Mouse (Mus musculus): Measurements from ENCODE around the gene Slc37a1. TPM values are rescaled to one million over a fixed set of nuclear protein-coding genes. Genes with fewer than 3 reads are reported as not detected.

Gene Slc37a1
- total RNA-seq, 2 experiments from 2014 or later, result 6.4 to 6.6 TPM

DNA sequence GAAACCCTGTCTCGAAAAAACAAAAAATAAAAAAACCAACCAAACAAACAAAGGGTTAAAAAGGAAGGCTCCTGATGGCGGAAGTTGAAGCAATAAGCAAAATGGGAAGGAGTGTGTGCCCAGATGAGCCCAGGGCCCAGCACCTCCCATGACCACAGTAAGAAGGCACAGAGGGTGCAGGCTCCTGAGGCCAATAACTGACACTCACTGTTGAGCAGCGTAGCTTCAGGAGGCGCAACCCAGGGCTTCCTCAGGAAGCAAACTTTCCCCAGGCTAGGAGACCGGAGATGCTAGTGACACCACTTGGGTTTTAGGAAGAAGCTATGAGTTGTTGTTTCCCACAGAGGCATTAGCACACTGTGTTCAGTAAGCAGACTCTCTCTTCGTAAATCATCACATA is 4.3 kb downstream of the Slc37a1 start:
- DNase-seq (ENCODE audit: low spot score in 2 of 2), result no peak

GRCm38 (mm10) chr17:31294363-31295214 is 8.0 kb downstream of the Slc37a1 start:
- DNase-seq (ENCODE audit: low spot score in 2 of 2), result no peak

- DNase-seq (ENCODE audit: low spot score in 2 of 2), result peak; percentile 63 to 66
These were observed 8.8 kb downstream of the Slc37a1 start for GRCm38 (mm10) chr17:31295215-31295891.

DNA sequence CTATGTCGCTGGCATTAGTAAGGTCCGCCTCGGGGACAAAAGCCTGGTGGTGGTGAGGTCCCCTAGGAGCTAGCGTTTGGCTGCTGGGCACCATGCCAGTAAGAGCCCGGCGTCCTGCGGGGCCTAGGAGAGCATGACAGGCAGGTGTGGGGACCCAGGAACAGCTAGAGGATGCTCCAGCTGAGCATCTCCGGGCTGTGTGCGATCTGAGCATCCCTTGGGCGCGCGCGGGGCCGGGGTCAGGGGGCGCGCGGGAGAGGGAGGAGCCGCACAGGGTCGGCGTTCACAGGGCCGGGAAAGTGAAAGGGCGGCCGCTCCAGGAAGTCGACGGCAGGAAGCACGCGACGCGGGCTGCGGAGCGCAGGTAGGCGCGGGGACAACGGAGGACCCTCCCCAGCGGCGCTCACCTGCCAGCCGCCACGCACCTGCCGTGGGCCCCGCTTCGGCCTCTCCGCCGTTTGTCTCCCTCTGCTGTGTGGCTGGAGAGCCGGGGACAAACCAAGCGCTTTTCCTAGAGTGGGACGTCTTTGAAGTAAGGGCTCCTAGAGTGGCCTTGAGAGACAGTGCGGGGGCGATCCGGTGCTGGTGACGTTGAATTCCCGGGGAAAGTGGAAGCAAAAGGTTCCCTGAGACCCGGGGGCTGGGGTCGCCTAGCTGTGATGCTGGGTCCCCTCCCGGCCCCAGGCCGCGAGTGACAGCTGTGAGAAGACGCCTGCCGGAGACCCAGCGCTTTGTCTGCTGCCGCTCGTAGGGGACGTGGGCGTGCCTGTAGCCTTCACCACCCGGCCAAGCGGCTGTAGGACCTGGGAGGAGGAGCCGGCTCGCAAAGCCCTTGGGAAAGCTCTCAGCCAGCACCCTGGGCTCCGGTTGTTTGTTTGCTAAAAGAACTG is 9.5 kb downstream of the Slc37a1 start:
- peak; percentile 77 to 79 for DNase-seq (ENCODE audit: low spot score in 2 of 2)

GRCm38 (mm10) chr17:31297521-31297939 is 10.9 kb downstream of the Slc37a1 start:
- DNase-seq (ENCODE audit: low spot score in 2 of 2), result peak in 1 of 2 experiments; percentile 50

- DNase-seq (ENCODE audit: low spot score in 2 of 2), result no peak
These were observed 12.0 kb downstream of the Slc37a1 start for GRCm38 (mm10) chr17:31298419-31299209.

GRCm38 (mm10) chr17:31299981-31300380 is 13.4 kb downstream of the Slc37a1 start:
- no peak for DNase-seq (ENCODE audit: low spot score in 2 of 2)

- no peak for DNase-seq (ENCODE audit: low spot score in 2 of 2)
These were observed 14.1 kb downstream of the Slc37a1 start for GRCm38 (mm10) chr17:31300736-31301135.

GRCm38 (mm10) chr17:31303401-31303800 is 16.8 kb downstream of the Slc37a1 start:
- no peak for DNase-seq (ENCODE audit: low spot score in 2 of 2)

GRCm38 (mm10) chr17:31304895-31305775 is 18.5 kb downstream of the Slc37a1 start:
- DNase-seq (ENCODE audit: low spot score in 2 of 2), result no peak

DNA sequence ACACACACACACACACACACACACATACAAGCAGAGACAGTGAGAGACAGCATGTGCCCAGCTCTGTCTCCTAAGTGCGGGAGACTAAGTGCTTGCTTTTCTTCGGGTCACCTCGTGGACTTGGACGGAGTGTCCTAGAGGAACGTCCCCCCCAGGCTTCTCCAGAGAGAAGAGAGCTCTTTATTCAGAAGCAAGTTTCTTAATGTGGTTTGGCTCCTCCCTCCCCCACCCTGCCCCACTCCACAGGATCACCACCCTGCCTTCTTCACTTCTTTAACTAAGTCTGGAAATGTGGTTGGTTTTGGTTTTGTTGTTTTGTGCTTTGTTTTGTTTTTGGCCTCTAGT is 19.2 kb downstream of the Slc37a1 start:
- no peak for DNase-seq (ENCODE audit: low spot score in 2 of 2)

- no peak for DNase-seq (ENCODE audit: low spot score in 2 of 2)
These were observed 21.2 kb downstream of the Slc37a1 start for GRCm38 (mm10) chr17:31307756-31308155.

DNA sequence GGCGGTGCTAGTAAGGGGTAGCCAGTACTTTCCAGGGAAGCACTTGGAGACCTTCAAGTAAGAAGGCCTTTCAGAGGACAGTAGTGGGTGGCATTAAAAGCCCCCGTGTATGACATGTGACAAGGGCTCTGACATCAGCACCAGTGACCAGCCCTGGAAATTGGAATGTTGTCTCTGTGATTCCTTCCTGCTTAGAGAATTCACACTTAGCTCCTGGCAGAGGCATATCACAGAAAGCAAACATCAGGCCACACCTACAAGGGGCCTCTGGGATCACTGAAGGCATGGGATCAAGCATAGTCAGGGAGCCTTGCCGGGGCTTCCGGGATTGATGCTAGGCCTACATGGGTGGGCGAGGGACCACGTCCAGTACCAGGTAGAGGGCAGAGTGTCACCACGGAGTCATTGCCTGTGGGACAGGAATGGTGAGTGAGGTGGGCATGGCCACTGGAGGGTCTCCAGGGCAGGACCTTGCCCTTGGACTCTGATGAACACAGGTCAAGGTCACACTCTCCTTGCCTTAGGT is 21.8 kb downstream of the Slc37a1 start:
- no peak for DNase-seq (ENCODE audit: low spot score in 2 of 2)

DNA sequence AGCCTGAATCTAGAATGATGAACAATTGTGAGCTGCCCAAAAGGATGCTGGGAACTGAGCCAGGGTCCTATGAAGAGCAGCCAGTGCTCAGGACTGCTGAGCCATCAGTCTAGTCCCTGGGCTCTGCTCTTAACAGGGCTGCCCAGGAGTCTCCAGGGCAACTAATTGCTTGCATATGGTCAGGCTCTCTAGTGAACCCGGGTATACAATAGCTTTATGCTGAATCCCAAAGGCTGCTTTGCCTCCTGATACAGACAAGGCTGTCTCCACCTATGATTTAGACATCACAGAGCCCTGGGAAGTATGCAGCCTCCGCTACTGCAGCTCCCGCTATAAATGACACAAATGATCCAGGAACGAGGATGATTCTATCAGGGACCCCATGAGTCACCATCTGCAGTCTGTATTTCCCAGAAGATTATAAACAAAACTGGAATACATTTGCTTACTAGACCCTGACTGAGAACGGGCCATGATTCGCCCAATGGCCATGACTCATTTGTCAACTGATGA is 22.7 kb downstream of the Slc37a1 start:
- no peak for DNase-seq (ENCODE audit: low spot score in 2 of 2)

DNA sequence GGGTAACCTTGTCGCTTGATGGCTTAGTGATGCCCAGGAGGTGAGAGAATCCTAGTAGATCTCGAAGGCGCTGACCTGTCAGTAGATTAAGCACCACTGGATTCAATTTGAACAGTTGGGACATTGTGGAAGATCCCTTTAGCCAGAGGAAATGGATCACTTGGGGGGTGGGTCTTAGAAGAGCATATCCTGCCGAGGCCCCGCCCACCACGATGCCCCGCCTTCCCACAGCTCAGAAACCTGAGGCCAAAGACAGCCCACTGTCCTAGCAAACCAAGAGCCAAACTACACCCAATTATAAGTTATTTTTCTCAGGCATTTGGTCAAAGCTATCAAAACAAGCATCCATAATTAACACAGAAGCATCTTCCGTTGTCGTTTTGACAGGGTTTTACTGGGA is 24.5 kb downstream of the Slc37a1 start:
- DNase-seq (ENCODE audit: low spot score in 2 of 2), result no peak

DNA sequence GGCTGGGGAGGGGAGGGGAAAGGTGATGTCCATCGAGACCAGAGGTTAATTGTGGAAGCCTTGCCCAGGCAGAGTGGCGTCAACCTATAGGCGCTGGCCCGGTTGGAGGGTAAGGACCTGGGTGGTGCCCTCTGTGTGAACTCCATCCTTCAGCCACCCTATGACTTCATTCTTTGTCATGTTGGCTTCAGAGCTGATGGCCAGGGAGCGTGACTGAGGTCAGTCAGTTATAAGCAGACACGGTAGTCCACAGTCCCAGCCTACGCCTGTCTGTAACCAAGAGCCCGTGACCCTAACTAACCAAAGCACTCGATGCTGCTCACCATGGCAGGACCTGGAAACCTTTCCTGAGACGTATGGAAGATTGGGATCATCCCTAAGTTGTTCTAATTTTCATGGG is 26.1 kb downstream of the Slc37a1 start:
- DNase-seq (ENCODE audit: low spot score in 2 of 2), result no peak

DNA sequence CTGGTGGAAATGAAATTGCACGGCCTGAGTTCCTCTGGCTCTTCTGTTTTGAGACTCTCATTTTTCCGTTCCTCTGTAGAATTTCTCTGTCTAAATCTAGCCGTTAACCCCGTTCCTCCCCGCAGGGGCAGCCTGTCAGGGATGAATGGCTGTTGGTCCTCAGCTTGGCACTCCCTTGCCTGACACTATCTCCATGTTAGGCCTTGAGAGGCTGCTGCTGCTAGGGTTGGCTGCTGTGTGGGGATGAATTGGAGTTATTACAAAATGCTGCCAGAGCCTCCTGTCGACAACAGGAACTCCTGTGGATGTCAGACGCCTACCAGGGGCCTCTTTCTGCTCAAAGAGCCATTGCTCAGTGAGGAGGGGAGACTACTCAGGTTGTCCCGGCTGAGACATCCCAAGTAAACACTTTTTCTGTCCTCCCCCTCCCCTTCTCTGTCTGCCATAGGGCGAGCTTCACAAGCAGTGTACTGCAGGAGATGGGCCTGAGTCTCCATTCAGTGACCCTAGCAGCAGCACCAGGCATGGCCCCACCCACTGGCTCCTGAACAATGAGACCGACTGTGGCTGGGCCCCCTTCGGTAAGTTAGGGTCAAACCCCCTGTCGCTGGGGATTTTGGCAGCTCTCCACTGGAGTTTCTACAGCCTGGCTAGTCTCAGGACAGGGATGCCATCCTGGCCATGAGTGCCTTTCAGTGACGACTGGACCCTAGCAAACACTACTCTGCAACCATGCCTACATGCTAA is 28.6 kb downstream of the Slc37a1 start:
- no peak for DNase-seq (ENCODE audit: low spot score in 2 of 2)

DNA sequence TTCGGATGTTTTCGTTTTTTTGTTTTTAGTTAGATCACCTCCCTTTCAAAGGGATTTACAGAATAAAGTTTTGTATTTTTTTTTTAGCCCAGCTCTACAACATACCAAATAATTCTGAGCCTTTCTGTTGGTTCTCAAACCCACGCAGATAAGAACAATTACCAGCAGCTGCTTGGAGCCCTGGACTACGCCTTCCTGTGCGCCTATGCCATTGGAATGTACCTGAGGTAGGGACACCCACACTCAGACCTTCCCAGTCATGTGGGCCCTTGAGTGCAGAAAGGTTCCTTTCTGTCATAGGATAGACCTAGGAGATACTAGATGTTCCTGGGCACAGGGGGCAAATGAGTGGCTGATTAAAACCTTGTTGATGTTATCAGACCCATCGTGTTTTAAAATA is 29.4 kb downstream of the Slc37a1 start:
- DNase-seq (ENCODE audit: low spot score in 2 of 2), result no peak

DNA sequence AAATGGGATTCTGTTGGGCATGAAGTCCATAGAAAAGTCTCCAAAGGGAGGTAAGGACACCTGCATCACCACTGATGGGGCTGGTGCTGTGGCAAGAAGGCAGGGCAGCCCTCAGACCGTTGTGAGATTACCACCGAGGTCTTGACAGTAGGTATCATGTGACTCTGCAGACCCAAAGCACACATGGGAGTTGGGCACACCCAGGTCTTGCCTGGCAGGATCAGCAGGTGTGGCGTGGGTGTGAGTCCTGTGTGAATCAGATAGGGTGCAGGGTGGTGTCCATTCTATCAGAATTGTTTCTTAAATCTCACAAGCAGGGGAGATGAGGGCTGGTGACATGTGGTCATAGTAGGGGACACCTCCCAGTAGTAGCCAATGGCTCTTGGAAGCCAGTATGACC is 30.4 kb downstream of the Slc37a1 start:
- DNase-seq (ENCODE audit: low spot score in 2 of 2), result no peak

All from layer of hippocampus, postnatal 10 days (tissue).